Mouse (Mus musculus) ES-CJ7 (cell line): ENCODE results near the gene Ciapin1.

Source experiments
- DNase-seq: peaks from one replicate; pipeline ENCODE4 v3.0.0; 2011; ENCODE audit warnings: low read depth, low spot score

Ciapin1 gene

GRCm38 (mm10) chr8:94779534-94780294 is 58.4 kb downstream of the Ciapin1 start:
- no peak for DNase-seq

GRCm38 (mm10) chr8:94778895-94779533 is 59.1 kb downstream of the Ciapin1 start:
- DNase-seq = no peak

- no peak for DNase-seq
These were observed 59.7 kb downstream of the Ciapin1 start for GRCm38 (mm10) chr8:94778473-94778872.

- DNase-seq = no peak
These were observed 60.1 kb downstream of the Ciapin1 start for GRCm38 (mm10) chr8:94778036-94778435.

GRCm38 (mm10) chr8:94776346-94776745 is 61.8 kb downstream of the Ciapin1 start:
- DNase-seq = no peak

GRCm38 (mm10) chr8:94774601-94775000 is 63.6 kb downstream of the Ciapin1 start:
- DNase-seq = no peak

GRCm38 (mm10) chr8:94773700-94774171 is 64.4 kb downstream of the Ciapin1 start:
- no peak for DNase-seq

GRCm38 (mm10) chr8:94773048-94773447 is 65.1 kb downstream of the Ciapin1 start:
- DNase-seq = no peak

GRCm38 (mm10) chr8:94771941-94772670 is 66.1 kb downstream of the Ciapin1 start, which contains the start of gene Cx3cl1:
Gene Cx3cl1, plus strand, starts transcription at chr8:94772009.
- DNase-seq = peak; percentile 90

GRCm38 (mm10) chr8:94770945-94771344 is 67.2 kb downstream of the Ciapin1 start:
- DNase-seq = no peak
